Mouse (Mus musculus): ENCODE measurements around the gene Vstm2b.

The Vstm2b gene

GRCm38 (mm10) chr7:40898096-40898710 is at the start of gene Vstm2b:
Gene Vstm2b, plus strand, starts transcription at chr7:40898328.
- DNase-seq (ENCODE audit: low spot score in 2 of 2): no peak

GRCm38 (mm10) chr7:40856088-40856625 is 42.0 kb upstream of the Vstm2b start:
- no peak for DNase-seq (ENCODE audit: low spot score in 2 of 2)

DNA sequence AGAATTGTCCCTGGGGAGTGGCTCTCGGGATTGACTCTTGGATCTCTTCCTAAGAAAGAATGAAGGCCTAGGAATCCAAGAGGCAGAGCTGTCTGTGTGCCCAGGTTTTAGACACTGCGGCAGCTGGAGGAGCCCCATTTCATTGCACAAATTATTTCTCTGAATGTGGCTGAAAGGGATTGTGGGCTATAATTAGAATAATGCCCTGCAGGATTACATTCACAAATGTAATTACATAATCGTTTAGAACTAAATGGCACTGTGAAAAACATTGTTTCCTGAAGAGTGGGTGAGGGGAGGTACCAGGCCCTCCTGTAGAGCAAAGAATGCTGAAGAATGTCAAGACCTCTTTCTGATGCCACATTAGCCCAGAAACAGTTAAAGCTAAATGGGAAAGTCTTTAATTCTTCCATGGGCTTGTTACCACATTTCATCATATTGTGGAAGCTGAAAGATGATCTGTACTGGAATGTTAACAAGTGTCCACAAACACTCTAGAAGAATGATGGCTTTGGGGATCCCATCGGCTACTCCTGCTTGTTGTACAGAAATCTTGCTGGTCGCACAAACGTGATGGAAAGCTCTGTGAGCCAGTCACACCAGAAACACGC is 24.6 kb upstream of the Vstm2b start:
- no peak for DNase-seq (ENCODE audit: low spot score in 2 of 2)

DNA sequence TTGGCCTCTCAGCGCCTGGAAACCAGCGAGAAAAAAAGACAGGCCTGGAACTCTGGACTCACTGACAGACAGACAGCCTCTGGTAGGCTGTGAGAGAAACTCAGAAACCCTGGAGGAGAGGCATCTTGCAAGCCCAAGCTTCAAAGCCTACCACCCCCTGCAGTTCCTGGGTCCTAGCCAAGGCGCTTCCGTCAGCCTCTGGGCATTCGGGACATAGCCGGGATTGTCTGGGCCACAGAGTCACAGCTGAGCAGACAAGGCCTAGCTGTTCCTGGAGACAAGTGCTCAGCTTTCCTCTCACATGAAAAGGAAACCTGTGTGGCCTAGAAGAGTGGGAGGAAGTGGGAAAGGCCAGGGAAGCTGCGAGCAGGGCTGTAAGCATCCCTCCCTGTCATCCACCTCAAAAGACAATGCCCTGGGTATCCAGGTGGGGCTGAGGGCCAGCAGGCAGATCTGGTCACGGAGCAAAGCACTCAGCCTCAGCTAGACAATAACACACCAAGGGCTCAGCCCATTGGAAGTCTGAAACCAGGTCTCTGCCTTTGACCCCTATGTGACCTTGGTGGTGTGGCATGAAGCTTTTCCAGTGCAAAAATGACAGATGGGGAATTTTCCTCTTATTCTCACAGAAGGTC is 13.2 kb upstream of the Vstm2b start:
- no peak for DNase-seq (ENCODE audit: low spot score in 2 of 2)

GRCm38 (mm10) chr7:40888358-40888757 is 9.8 kb upstream of the Vstm2b start:
- DNase-seq (ENCODE audit: low spot score in 2 of 2): no peak

DNA sequence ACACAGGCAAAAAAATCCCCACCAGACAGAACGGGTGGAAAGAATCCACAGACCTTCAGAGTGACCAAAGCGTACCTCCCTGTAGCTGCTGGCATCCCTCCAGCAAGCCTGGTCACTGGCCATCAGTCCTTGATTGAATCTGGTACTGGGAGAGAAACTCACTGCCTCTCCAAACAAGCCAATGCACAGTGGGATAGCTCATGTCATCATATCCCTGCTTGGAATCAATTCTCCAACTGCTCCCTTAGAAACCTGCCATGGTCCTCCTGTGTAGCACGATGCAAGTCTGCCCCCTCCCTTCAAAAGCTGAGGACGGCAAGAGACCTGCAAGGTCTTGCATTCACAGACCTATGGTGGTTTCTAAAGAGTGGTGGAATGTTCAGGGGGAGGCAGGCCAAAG is 1.2 kb upstream of the Vstm2b start:
- DNase-seq (ENCODE audit: low spot score in 2 of 2): no peak

DNA sequence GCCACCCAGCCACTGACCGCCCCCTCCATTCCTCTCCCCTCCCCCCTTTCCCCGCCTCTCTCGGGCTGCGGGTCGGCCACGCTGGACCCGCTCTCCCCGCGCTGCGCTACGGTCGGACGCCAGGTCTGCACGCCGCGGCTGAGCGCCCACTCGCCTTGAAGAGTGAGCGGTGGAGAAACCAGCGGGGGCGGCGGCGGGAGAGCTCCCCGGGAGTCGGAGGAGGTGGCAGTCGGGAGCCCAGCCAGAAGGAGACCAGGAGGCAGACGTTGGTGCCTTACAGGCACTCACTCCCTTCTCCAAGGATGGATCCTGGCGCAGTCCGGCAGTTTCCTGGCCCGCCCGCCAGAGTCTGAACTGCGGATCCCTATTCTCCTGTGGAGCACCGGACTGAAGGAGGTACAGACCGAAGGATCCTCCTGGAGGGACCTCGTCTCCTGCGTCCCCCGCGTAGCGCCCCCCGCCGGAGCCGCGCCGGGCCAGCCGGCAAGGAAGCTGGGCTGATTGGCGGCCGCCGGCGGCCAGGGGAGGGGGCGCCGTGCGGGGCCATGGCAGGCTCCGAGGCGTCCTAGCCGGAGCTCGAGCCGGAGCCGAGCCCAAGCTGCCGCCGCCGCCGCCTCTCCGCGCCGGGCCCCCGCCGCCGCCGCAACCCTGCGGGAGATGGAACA is 715 bp downstream of the Vstm2b start:
- no peak for DNase-seq (ENCODE audit: low spot score in 2 of 2)

DNA sequence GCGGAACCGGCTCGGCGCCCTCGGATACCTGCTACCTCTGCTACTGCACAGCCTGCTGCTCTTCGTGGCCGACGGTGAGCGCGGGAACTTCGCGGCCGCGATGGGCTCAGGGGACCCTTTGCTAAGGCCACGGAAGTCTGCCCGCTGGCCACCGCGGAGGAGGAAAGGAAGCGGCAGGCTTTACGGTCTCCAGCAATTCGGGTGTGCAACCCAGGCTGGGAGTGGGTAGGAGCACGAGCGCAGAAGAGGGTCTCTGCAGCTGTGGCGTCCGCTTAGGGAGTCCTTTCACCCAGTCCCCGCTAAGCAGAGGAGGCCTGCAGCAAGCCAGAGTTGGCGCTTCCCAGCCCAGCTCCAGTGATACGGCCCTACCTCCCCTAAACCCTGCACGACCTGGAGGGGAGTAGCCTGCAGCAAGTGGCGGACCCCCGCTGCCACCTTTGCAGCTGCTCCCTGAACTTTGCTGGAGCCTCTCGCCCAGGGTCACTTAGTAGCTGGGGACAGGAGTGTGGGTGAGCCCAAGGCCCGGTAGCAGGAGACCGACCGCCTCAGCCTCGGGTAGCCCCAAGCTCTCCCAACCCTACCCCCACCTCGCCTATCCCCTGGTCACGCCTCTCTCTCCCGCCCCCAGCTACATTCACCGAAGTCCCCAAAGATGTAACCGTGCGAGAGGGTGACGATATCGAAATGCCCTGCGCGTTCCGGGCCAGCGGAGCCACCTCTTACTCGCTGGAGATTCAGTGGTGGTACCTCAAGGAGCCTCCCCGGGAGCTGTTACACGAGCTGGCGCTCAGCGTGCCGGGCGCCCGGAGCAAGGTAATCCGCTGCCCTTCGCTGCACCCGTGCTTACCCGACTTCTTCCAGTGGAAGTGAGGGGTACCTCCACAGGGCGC is 1.5 kb downstream of the Vstm2b start:
- no peak for DNase-seq (ENCODE audit: low spot score in 2 of 2)

GRCm38 (mm10) chr7:40901201-40901600 is 3.1 kb downstream of the Vstm2b start:
- no peak for DNase-seq (ENCODE audit: low spot score in 2 of 2)

DNA sequence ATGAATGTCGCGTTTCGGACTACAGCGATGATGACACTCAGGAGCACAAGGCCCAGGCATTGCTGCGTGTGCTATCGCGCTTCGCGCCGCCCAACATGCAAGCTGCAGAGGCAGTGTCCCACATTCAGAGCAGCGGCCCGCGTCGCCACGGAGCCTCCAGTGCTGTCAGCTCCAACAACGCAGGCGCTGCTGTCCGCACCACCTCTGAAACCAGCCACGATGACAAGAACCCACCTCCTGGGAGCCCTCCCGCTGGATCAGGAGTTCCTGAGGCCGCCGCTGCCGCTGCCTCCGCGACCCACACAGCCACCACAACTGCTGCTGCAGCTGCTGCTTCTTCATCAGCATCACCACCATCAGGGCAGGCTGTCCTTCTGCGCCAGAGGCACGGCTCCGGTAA is 4.4 kb downstream of the Vstm2b start:
- no peak for DNase-seq (ENCODE audit: low spot score in 2 of 2)

GRCm38 (mm10) chr7:40906484-40906883 is 8.4 kb downstream of the Vstm2b start:
- DNase-seq (ENCODE audit: low spot score in 2 of 2): no peak

GRCm38 (mm10) chr7:40916761-40917160 is 18.6 kb downstream of the Vstm2b start:
- no peak for DNase-seq (ENCODE audit: low spot score in 2 of 2)

GRCm38 (mm10) chr7:40920118-40920517 is 22.0 kb downstream of the Vstm2b start:
- DNase-seq (ENCODE audit: low spot score in 2 of 2): no peak

DNA sequence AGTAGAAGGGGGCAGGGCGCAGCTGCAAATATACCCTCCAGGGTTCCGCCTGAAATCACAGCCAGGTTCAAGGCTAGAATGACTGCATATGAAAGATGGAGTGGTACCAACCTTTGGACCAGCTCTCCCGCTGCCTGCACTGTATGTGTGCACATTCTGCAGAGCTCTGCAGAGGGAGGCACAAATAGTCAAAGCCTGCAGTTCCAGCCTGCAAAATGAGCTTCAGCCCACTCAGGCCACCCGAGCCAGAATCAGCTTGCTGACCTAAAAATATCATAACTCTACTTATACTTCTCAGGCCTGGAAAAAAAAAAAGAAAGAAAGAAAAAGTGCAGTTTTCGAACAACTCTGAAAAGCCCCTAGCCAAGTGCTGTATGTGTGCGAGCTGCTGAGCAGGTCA is 23.2 kb downstream of the Vstm2b start:
- DNase-seq (ENCODE audit: low spot score in 2 of 2): no peak

- no peak for DNase-seq (ENCODE audit: low spot score in 2 of 2)
These were observed 24.7 kb downstream of the Vstm2b start for GRCm38 (mm10) chr7:40922871-40923270.

GRCm38 (mm10) chr7:40928391-40928790 is 30.3 kb downstream of the Vstm2b start:
- DNase-seq (ENCODE audit: low spot score in 2 of 2): no peak

DNA sequence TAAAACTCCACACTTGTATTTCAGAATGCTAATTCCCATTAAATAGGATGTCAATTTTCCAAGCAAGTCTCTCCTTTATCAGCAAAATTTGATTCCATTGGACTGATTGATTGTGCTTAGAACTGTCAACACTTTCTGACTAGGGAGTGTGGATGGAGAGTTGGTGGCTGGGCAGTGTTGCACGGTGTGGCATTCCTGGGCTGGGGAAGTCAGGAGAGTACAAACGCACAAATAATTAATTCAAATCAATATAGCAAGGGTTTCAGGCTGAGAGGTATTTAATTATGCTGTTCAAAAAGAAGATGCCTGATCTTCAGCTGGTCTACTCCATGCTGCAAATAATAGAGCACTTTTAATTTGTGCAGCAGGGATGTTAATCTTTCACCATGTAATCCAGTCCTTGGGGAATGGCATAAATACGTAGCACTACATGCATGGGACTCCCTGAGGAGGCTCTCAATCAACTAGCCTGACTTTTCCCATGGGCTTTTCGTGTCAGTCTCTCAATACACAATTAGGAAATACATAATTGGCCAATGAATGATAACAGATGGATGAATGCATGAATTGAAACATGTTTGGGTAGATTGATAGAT is 38.6 kb downstream of the Vstm2b start:
- no peak for DNase-seq (ENCODE audit: low spot score in 2 of 2)

- no peak for DNase-seq (ENCODE audit: low spot score in 2 of 2)
These were observed 41.2 kb downstream of the Vstm2b start for GRCm38 (mm10) chr7:40939371-40939770.

- DNase-seq (ENCODE audit: low spot score in 2 of 2): no peak
These were observed 44.3 kb downstream of the Vstm2b start for GRCm38 (mm10) chr7:40942233-40942935.

Measured in spleen, postnatal 36 days (tissue).